Mouse (Mus musculus) frontal cortex, postnatal 14 days (tissue): ENCODE results near the gene Calr.
A peak's percentile ranks its signal among the peaks of the same experiment; 100 is the strongest.
"Not testable (repeated sequence)": the region's sequence is repeated elsewhere in the genome, so short reads cannot be mapped to it uniquely, and the experiment has no call there.

Source experiments
- DNase-seq, 2 experiments: peaks; one replicate each; pipeline ENCODE4 v3.0.0; 2022; ENCODE audit warnings: low spot score in 2 of 2

Calr gene

DNA sequence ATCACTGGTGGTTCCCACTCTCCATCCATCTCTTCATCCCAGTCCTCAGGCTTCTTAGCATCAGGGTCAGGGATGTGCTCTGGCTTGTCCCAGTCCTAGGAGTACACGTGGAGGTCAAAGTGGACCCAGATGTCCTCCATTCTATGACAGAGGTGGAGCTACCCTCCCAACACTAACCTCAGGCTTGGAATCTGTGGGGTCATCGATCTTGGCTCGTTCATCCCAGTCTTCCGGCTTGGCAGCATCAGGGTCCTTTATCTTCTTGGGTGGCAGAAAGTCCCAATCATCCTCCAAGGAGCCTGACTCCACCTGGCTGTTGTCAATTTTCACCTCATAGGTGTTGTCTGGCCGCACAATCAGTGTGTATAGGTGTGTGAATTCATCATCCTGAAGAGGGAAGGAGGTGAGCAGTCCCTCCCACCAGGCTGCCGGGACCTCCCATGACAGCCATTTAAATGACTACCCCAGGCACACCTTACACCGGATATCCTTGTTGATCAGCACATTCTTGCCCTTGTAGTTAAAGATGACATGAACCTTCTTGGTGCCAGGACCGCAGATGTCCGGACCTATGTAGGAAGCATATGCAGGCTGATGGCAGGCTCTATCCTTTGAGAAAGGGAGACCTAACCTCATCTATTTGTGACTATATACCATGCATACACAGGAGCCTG lies 2.2 kb downstream of the Calr start:
- no peak for DNase-seq

DNA sequence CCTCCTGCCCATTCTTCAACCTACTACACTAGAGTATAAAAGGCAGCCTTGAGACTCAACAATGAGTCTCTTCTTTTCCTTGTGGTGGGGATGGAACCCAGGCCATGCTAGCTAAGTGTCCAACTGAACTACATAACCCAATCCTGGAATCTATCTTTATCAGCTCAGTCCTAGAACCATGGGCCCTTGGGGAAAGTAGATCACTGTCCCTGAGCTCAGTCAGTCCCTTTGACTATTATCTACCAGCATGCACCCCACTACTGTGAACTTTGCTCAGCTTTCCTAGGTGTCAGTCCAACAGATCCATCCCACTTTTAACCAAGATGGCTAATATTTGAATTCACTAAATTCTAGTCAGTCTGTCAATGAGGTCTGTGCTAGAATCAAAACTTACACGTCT lies 5.2 kb downstream of the Calr start:
- DNase-seq = no peak

DNA sequence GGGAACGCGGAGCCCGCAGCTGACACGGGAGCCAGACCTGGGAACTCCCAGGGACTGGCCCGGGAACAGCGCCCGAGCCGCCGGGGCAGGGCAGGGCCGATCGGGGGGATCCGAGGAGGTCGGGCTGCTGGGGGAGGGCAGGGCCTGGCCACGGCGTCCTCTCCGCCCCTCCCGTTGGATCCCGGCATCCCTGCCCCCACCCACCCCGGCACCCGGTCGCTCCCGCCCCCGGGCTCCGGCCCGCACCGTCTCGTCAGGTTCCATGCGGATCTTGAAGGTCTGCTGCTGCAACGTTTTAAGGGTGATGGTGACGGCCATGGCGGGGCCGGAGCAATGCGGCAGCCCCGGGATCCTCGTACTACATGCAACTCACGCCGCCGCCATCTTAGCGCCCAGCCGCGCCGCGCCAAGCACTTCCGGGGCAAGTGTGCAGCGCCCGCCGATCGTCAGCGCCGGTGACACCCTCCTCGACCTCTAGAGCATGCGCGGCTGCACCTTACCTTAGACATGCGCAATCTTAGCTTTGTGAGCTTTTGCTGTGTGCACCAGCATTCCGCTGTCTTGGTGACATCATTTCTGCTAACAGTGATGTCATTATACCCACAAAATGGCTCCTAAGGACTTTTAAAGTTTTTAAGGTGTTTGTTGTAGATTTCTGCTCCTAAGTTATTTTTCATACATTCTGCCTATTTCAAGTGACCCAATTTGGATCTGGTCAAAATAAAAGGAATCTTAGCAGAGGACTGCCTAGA lies 6.3 kb downstream of the Calr start, which contains the start of gene Rad23a:
Rad23a (minus strand) TSS at position 418 of the 752 bp plus-strand sequence.
- DNase-seq = peak; percentile 88

DNA sequence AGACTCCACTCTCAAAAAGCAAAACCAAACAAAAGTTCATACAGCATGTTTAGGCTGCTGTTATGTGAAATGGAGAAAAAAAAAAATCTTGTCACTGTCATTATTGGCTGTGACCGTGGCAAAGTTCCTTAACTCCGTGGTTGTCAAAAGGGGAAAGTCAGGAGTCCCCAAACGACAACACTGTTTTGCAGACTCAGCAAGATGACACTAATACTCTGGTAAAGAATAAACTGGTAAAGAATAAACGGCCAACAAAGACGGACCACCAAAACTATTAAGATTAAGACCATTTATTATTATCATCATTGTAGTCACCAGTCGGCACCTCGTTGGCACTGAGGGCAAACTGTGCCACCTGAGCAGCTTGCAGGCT lies 6.9 kb downstream of the Calr start:
- DNase-seq = no peak

DNA sequence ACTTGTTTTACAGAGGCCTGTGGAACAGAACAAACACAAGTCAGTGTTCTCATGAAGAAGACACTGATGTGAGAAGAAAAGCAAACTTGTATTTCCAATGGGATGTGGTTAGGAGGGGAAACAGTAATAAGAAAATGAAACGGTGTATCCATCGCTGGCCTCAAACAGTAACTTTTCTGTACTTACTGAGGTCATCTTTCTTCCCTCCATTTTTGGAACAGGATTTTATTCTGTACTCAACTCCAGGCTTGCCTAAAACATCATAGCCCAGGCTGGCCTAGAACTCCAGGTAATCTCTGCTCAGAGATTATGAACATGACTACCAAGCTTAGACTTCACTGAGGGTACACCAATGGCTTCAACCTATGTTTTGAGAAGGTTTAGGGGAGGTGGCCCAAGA lies 7.3 kb downstream of the Calr start:
- no peak for DNase-seq

DNA sequence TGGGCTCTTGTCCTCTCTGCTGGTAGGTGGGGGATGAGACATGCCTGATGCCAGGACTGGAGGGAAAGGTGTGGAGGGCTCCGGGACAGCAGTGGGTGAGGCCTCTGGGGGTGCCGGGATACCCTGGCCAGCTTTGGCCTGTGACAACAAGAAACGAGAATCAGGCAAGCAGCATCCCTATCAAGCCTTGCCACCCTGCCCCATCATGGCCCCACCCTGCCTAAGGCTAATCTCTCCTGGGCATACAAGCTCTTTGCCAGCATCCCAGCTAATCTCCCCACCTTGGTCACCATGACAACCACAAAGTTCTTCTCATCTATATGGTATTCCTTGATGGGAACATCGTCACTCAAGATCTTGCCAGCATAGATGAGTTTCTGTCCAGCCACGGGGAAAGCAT lies 8.2 kb downstream of the Calr start:
- DNase-seq = no peak

DNA sequence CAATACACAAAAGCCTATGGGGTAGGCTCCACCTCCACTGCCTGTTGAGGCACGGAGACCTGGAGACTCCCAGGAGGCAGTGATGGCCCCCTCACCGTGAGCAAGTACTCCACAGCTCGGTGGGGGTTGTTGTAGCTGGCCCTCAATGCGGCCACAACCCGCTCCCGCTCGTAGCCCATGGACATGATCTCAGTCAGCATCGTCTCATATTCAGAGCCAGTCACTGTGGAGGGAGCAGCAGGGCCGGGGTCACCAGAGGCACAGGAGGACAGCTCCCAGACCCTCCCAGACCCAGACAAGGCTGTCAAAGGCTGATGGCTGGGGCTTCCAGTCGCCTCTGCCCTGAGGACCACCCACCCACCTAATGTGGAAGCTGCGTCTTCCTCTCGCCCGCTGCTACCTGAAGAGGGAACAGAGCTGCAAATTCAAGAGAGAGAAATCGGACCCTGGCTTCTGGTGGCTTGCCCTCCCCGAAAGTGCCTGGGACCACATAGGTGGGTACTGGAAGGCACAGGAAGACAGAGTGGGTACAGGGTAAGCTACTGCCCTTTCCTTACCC lies 8.7 kb downstream of the Calr start:
- no peak for DNase-seq

DNA sequence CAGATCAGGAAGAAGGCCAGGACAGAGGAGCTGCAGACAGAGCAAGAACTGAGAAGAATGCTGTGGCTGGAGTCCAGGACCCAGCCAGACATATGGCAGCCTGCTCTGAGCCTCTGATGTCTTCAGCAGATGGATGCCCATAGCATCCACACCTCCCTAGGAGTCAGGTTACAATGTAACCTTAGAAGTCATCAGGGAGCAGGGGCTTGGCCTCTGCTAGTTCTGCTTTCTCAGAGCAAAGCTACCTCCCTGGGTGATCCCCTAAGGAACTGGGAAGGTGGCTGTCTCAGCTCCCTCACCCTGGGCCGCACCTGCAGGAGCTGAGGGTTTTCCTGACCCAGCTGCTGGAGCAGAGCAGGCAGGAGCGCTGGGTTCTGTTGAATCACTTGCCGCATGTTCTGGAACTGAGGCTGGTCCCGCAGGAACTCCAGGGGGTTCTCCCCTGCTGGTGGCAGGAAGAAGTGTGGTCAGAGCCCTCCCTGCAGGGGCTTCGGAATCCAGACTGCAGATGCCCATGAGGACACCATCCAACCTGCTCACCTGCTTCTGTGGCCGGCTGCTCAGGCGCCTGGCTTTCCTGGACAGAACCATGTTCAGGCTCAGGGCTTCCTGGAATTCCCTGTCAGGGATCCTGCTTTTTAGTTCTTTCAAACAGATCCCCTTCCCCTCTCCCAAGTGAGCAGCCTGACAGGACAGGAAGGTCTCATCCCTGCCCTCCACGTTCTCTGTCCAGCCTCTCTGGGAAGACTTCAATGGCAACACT lies 9.4 kb downstream of the Calr start:
- no peak for DNase-seq

DNA sequence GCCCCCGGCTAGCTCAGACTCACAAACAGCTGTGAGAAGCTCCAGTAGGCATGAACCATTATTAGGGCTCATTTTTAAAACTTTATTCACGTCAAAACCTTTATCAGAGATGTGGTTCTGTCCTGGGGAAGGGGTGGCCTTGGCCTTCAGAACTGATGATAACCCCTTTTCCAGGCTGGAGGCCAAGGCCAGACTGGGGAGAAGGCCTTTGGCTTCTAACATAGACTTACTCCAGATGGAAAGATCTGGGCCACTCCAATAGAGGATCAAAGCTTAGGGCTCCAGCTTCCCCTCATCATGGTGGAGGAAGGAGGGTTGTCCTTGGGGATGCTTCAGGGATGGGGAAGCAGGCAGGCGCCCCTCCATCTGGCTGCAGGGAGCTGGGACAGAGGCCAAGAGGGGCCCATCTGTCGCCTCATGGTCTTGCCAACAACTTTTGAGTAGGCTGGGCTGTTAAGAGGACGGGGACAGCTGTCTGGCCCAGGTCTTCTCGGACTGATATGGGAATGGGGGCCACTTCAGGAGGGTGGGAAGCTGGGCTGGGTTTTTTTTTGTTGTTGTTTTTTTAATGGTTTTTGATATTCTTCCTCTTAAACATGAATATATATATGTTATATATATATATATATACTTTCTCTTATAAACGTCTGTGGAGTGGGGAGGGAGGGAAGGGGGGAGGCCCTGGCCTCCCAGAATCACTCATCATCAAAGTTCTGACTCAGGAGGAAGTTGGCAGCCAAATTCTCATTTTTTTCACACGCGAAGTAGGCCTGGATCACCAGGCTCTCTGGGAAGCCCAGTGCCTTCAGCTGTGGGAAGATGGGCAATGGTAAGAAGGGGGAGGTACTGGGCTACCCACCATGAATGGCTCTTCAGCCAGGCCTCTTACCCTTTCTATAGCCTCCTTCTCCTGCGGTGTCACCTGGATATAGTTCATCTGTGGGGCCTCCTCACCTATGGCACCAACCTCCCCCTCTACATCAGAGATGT lies 11.6 kb downstream of the Calr start:
- DNase-seq = peak; percentile 64 to 71

DNA sequence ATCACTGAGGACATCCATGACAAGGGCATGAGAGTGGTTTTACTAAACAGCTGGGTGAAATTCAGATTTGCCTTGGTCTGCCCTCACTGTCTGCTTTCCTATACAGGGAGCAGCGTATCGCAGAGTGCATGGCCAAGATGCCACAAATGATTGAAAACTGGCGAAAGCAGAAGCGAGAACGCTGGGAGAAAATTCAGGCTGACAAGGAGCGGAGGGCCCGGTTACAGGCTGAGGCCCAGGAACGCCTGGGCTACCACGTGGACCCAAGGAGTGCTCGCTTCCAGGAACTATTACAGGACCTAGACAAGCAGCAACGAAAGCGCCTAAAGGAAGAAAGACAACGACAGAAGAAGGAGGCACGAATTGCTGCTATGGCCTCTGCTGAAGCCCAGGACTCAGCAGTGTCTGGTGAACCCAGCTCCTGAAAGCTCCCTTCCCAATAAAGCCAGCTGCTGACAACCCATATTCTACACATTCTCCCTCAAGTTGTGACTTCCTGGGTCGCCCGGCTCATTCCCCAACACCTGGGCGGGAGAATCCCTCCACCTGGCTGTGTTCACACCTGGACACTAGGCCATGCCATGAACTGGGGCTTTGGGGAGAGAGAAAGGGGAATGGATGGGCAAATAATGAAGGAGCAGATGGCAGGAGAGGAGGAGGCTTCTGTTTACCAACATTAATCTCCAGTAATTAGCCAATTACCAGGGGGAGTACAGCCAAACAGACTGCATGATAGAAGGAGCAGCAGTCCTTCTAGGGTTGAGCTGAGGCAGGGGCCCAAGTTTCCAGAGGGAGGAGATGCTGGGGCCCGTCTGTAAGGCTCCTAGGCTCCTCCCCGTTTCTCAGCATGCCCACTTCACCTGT lies 12.5 kb downstream of the Calr start:
- no peak for DNase-seq

DNA sequence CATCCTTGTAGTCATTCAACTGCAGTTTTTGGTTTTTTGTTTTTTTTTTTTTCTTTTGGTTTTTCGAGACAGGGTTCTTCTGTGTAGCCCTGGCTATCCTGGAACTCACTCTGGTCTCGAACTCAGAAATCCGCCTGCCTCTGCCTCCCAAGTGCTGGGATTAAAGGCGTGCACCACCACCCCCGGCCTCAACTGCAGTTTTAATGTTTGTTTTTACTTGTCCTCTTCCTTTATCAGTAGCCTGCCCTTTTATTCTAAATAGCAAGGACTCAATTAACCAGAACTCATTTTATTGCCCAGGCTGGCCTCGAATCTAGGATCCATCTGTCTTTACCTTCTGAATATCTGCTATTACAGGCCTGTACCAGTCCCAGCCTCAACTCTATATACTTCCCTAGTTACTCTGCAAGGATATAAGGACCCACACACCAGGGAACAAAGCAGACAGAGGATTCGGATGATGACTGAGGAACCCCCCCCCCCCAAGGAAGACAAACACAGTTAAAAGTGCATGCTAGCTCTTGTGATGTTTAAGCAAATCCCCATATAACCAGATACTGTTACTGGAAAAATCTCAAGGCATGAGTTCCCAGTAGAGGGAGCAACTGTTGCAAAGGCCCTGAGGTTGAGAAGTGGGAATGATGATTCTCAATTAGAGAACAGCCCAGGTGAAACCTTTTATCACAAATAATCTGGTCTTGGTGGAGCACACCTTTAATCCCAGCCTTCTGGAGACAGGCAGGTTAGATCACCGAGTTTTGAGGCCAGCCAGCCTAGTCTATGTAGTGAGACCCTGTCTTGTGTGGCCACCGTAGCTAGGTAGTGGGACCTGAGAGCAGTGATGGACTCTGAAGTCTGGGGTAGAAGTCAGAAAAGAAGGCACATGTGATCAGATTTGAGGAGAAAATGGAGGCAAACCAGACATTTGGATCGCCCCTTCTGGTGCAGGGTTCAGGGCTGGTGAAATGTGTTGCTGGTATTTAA lies 13.7 kb downstream of the Calr start:
- DNase-seq = no peak

DNA sequence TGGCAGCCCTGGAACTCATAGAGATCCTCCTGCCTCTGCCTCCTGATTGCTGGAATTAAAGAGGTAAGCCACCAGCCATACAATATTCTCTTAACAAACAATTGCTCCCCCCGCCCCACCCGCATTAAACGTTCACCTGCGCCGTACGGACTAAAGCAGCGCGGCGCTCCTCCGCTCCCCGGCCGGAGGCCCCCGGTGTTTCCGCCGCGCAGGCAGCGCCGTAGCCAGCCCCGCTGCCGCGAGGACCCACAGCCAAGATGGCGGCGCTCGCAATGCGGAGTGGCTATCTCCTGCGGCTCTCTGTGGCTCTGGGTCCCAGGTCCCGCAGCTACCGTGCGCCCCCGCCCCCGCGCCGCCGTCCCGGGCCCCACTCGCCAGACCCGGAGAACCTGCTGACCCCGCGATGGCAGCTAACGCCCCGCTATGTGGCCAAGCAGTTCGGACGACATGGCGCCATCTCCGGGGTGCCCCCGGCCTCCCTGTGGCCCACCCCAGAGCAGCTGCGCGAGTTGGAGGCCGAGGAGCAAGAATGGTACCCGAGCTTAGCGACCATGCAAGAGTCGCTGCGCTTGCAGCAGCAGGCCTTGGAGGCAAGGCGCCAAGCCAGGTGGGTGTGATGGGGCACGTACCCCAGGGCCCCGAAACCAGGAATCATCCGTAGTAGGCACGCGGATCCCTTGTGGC lies 14.6 kb downstream of the Calr start:
- peak; percentile 58 to 69 for DNase-seq

DNA sequence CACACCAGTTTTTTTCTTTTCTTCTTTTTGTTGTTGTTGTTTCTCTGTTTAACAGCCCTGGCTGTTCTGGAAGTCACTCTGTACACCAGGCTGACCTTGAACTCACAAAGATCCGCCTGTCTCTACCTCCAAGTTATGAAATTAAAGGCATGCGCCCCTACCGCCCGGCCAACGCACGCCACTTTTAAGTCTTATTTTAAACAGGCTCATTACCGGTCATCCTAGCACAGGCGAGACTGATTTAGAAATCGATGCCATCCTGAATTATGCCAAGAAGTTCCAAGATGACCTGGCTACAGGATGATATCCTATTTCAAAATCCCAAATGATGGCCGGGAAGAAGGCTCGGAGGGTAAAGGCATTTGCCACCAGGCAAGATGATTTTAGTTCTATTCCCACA lies 15.2 kb downstream of the Calr start, which contains the start of gene Gadd45gip1:
Gadd45gip1 (plus strand) TSS at position 33 of the 400 bp plus-strand sequence.
- no peak for DNase-seq

DNA sequence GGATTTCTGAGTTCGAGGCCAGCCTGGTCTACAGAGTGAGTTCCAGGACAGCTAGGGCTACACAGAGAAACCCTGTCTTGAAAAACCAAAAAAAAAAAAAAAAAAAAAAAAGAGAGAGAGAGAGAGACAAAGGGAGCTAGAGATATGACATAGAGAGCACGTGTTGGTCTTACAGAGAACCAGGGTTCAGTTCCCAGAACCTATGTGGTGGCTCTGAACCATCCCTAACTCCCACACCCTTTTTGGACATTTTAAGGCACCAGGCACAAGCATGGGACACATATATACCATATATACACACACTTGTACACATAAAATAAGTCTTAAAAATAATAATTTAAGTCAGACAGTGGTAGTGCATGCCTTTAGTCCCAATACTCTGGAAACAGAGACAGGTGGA lies 20.2 kb downstream of the Calr start:
- DNase-seq = not testable (repeated sequence)

DNA sequence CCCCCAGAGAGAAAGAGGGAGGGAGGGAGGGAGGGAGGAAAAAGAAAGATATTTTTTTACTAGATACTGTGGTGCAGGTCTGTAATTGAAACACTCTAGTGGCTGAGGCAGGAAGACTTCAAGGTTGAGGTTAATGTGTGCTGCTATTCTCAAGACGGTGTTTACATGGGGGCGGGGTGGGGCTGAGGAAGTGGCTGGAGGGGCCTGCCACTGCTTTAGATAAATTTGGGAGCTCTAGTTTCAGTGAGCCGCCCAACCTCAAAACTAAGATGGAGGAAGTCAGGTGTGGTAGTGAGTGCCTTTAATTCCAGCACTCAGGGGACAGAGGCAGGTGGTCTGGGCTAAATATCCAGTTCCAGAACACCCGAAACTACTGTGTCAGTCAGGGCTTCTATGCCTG lies 21.1 kb downstream of the Calr start:
- DNase-seq = no peak

DNA sequence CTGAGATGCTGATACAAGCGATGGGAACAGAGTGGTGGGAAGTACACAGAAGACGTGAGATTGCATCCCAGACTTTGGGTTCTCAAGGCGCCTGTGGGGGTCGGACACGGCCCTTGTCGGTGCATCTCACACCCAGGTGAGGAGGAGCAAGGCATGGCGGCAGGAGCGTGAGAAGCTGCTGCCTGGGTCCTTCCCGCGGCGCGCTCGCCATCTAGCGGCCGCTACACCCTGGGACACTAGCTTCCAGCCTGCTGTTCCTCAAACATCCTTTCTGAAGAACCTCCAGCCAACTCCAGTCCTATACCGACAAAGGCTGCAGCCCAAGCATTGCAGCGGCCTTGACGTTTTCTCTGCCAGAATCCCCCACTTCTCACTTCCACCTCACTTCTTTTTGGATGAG lies 23.1 kb downstream of the Calr start:
- DNase-seq = peak in 1 of 2 experiments; percentile 64

DNA sequence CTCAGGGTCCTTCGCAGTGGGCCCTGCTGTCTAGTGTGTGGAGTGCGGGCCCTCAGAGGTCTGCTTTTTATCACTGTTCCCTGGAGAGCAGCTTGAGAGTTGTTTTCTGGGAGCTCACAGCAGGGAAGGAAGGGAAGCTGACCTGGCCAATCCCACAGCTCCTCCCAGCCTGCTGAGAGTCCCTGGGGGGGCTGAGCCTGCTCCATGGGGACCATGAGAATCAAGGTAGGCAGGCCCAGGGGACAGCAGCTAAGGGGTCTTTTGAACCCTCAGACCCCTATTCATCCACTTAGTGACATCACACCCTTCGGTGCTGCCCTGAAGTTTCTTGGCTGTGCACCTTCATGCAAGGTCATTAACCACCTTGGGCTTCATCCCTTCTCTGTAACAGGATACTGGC lies 24.0 kb downstream of the Calr start, which contains the start of gene Dand5:
Dand5 (minus strand) TSS at position 101 of the 400 bp plus-strand sequence.
- no peak for DNase-seq

DNA sequence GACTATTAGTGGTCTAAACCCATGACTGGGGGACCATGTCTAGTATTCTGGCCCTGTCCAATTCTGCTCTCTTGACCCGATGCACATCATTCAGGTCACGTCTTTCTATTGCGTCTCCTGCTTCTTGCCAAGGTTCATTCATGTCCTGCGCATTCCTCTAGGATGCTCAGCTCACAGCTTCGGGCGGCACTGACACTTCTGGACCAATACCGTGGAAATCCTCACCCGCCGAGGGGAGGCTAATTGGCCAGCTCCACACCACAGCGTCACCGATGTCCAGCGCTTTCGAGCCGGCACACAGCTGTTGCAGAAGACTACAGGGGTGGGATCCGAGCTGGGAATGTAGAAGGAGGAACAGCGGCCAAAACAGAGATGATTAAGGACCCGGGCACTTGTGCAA lies 30.6 kb downstream of the Calr start:
- no peak for DNase-seq
